Mouse (Mus musculus) erythroblast, adult 5-6 weeks (primary cell): ENCODE results near the gene Gm21964. TPM values are rescaled to one million over a fixed set of nuclear protein-coding genes. Genes with fewer than 3 reads are reported as not detected.

Experiments
- ATAC-seq: replicated peaks from 2 replicates; pipeline ENCODE4 v1.8.0; 2016; ENCODE audit warnings: moderate number of reproducible peaks, mild to moderate bottlenecking, moderate TSS enrichment, inconsistent platforms; ENCODE audit not compliant: poor library complexity, low FRiP score, severe bottlenecking
- total RNA-seq, 2 experiments: library from RNA; stranded (forward) in 1 of 2; stranded (reverse) in 1 of 2; fragments of 150-400 nt in 1 of 2; fragments of 200-764, 138-1000 nt in 1 of 2; gene quantifications; 2 replicates each; pipeline versions ENCODE4 v1.2.3 to v1.2.4; 2015 to 2017; ENCODE audit warnings: low replicate concordance in 2 of 2

Gm21964 gene
- total RNA-seq (2015; ENCODE audit: low replicate concordance) (not detected in 2 replicates), total RNA-seq (2017; ENCODE audit: low replicate concordance) (not detected in 2 replicates)

GRCm38 (mm10) chr8:110100907-110101306, at the start of gene Gm21964:
Gene Gm21964 (plus strand): TSS chr8:110101207.
- ATAC-seq: no peak

- no peak for ATAC-seq
Measured at GRCm38 (mm10) chr8:110051208-110051607, 49.8 kb upstream of the Gm21964 start.

- ATAC-seq: no peak
Measured at GRCm38 (mm10) chr8:110058207-110058606, 42.8 kb upstream of the Gm21964 start.

GRCm38 (mm10) chr8:110064161-110064560, 36.8 kb upstream of the Gm21964 start:
- no peak for ATAC-seq

- ATAC-seq: no peak
Measured at GRCm38 (mm10) chr8:110064606-110065365, 36.2 kb upstream of the Gm21964 start.

GRCm38 (mm10) chr8:110065676-110066075, 35.3 kb upstream of the Gm21964 start:
- no peak for ATAC-seq

DNA sequence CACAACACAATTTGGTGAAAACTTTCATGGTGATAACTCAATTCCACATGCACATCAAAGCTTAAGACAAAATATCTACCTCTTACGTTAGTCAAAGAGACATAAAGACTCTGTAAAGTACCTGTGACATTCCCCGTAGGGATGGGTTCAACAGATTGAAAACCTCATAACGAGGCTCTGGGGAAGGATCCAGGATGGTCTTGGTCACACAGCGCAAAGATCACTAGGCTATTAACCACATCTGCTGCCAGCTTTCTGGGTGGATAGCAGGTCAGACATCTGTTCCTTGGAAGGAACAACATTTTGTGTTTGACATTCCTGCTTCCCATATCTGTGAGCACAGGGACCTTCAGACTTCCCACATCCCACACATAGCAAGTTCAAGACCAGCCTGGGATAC, 31.3 kb upstream of the Gm21964 start:
- ATAC-seq: no peak

DNA sequence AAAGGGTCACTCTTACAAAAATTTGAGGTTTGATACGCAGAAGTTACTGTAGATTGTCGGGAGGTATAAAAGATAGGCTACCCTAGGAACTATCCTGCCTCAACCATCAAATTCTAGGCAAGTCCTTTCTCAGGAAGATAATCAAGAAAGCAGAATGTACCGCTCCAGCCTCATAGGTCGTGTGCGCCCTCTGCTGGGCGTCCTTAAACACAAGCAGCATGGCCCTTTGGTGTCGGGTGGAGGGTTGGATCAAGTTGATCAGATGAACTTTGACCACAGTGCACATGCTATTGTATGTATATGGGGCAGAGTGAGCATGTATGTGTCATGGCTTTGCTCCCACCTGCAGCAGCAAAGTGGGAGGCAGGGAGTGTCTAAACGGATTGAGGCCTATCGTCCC, 29.4 kb upstream of the Gm21964 start:
- ATAC-seq: peak; percentile 60; the same call in 1 of the 2 replicates

DNA sequence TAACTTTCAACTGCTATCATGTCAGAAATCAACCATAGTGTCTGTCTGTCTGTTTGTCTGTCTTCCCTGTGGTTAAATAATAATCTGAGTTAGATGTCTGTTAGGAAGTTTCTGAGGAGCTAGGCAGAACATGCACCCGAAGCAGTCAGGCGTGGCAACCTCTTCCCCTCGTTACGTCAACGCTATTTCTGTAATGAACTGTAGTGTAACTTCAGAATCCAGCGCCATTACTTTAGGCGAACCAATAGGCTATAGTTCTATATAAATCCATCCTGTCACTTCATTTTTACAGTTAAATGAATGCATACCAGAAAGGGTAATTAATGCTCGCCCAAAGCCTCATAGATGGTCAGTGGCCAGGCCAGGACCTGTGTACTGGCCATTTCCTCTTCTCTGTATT, 26.5 kb upstream of the Gm21964 start:
- ATAC-seq: no peak

- ATAC-seq: no peak
Measured at GRCm38 (mm10) chr8:110079282-110080221, 21.5 kb upstream of the Gm21964 start, which contains the start of gene Zfp612. Gene Zfp612 (plus strand): TSS chr8:110079746.

DNA sequence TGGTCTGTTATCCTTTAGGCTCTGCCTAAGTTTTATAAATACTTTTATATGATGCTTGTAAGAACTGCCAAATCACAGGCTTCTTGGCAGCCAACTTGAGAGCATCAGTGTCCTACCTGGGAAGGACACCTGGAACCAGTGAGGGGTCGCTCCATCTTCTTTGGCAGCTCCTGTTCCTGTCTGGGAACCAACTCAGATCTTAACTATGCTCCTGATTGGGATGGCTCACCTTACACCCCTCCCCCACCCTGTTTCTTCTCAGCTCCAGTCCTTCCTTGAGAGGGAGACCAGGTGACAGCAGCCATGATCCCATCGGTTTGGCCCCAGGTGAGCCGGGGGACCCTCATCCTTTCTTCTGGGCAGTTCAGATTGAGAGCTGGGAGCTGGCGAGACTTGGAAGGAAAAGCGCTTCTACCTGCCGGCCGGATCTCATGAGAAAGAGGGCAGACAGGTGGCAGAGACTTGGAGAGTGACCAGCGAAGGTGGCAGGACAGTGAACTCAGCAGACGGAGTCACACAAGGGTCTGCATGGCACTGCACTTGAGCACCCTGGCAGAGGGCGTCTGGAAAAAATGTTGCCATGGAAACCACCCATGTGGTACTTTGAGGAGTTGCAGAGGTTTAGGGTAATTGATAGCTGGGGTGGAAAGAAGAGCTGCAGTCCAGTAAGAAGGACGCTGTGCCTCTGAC, 18.4 kb upstream of the Gm21964 start:
- ATAC-seq: no peak

- no peak for ATAC-seq
Measured at GRCm38 (mm10) chr8:110091869-110092268, 9.1 kb upstream of the Gm21964 start.

- ATAC-seq: no peak
Measured at GRCm38 (mm10) chr8:110101676-110102075, 669 bp downstream of the Gm21964 start.

- no peak for ATAC-seq
Measured at GRCm38 (mm10) chr8:110102653-110103052, 1.6 kb downstream of the Gm21964 start, which contains the start of gene Gm17720. Gene Gm17720 (minus strand): TSS chr8:110102753.

GRCm38 (mm10) chr8:110119715-110120114, 18.7 kb downstream of the Gm21964 start:
- no peak for ATAC-seq

GRCm38 (mm10) chr8:110130537-110130936, 29.5 kb downstream of the Gm21964 start:
- ATAC-seq: no peak

DNA sequence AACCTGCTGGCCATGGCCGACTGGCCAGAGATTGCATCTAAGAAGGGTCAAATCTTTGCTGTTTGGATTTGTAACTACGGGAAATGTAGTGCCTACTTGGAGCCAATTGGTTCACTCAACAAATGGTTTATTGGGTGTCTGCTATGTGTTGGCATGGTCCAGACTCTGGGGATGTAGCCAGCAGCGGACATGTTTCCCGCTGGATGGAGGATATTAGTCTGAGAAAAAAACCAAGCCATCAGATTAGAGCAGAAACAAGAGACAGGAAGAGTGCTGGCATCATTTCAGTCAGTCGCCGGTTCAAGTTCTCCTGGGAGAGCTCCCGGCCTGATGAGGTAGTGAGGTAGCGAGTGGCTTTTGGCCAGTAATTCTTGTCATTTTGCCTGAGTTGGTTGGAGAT, 33.2 kb downstream of the Gm21964 start:
- no peak for ATAC-seq

DNA sequence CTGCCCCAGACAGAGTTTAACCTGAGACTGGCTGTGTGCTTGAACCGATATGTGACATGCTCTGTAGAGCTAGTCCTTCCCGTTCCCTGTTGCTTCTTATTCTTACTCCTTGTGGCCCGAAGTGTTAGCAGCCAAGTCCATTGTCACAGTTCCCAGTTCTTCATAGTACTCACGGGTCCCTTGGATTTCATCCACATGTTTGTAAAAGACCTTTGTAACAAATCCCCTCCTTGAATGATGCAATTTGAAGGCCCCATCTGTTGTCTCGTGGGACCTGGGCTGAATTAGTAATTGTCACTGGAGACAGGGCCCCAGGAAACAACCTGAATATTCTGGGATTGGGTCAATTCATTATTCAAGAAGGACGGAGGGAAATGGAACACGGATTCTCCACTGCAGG, 34.5 kb downstream of the Gm21964 start:
- ATAC-seq: no peak

DNA sequence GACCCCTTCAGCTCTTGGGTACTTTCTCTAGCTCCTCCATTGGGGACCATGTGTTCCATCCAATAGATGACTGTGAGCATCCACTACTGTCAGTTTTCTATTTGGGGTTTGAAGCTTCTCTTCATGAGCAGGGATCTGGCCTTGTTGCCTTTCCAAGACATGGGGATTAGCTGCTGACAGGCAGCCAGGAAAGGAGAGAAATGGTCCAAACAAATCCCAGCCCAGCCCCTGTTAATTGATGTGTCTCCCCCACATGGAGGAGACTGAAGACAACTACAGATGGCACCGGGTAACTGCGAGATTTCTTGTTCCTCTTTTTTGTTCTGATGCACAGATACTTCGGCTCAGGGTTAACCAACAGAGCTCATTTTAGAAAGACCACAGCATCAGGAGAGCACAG, 39.1 kb downstream of the Gm21964 start:
- ATAC-seq: no peak

GRCm38 (mm10) chr8:110140770-110141169, 39.8 kb downstream of the Gm21964 start:
- no peak for ATAC-seq
